Mouse (Mus musculus) neural tube, embryonic 12.5 days (tissue): Measurements from ENCODE around the gene Wdr74. TPM values are rescaled to one million over a fixed set of nuclear protein-coding genes. Genes with fewer than 3 reads are reported as not detected.
A peak's percentile ranks its signal among the peaks of the same experiment; 100 is the strongest.
"Not testable (repeated sequence)": the region's sequence is repeated elsewhere in the genome, so short reads cannot be mapped to it uniquely, and the experiment has no call there.

Source experiments
- ATAC-seq: fragments of 200-750 bp; cut with Nextera tagmentation; 2 replicates; pipeline ENCODE4 v1.8.0; 2017; ENCODE audit warnings: low read depth, mild to moderate bottlenecking, moderate TSS enrichment, moderate library complexity; ENCODE audit not compliant: low FRiP score
- H3K27ac ChIP-seq: fragments of 300-500 bp; sonication (generic); 2 replicates; pipeline ENCODE4 v1.5.1; 2016
- H3K27me3 ChIP-seq: fragments of 300-500 bp; sonication (generic); replicated peaks from 2 replicates; pipeline ENCODE4 v1.6.1; 2016; ENCODE audit warnings: mild to moderate bottlenecking
- H3K36me3 ChIP-seq: fragments of 300-500 bp; sonication (generic); 2 replicates; pipeline ENCODE4 v1.6.1; 2016; ENCODE audit warnings: mild to moderate bottlenecking
- H3K4me1 ChIP-seq: fragments of 300-500 bp; sonication (generic); 2 replicates; pipeline ENCODE4 v1.6.1; 2016
- H3K4me2 ChIP-seq: fragments of 300-500 bp; sonication (generic); replicated peaks from 2 replicates; pipeline ENCODE4 v1.6.1; 2016; ENCODE audit warnings: mild to moderate bottlenecking
- H3K4me3 ChIP-seq: fragments of 300-500 bp; sonication (generic); 2 replicates; pipeline ENCODE4 v1.5.1; 2016
- H3K9ac ChIP-seq: fragments of 300-500 bp; sonication (generic); 2 replicates; pipeline ENCODE4 v1.6.1; 2016; ENCODE audit warnings: mild to moderate bottlenecking
- H3K9me3 ChIP-seq: fragments of 300-500 bp; sonication (generic); 2 replicates; pipeline ENCODE4 v1.6.1; 2016; ENCODE audit warnings: mild to moderate bottlenecking
- WGBS: fragments of 180-500 bp; shearing (Covaris S2); methylation state at CpG from one replicate; pipeline ENCODE4 v1.1.7; 2016; 5-methylcytosine and 5-hydroxymethylcytosine counted together
- polyA plus RNA-seq: library from polyadenylated mRNA; unstranded; fragments of >200 nt; fragmentation: Nextera tagmentation; extraction: Ambion mirVana; gene quantifications from 2 replicates; pipeline ENCODE4 v1.2.1, GENCODE M21; 2016

The Wdr74 gene
- polyA plus RNA-seq, 1 experiment from 2014 or later, result 83.5 TPM

DNA sequence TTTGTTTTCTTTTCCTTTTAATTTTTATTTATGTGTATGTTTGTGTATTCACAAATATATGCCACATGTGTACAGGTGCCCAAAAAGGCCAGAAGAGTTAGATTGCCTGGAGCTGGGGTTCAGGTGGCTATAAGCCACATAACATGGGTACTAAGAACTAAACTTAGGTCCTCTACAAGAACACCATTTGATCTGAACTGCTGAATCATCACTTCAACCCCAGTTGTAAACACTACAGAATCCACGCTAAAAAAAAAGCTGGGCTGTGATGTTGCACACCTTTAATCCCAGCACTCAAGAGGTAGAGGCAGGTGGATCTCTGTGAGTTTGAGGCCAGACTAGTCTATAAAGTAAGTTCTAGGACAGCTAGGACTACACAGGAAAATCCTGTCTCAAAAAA lies 14.2 kb upstream of the Wdr74 start:
- H3K4me3 ChIP-seq, result no peak overlapping the region
- H3K4me2 ChIP-seq, result 0 out of 2 replicates have a peak overlapping the region, but pooled peaks have one; percentile 79
- H3K27me3 ChIP-seq, result no peaks in the 10 kb centered on the region
- no peak overlapping the region for H3K27ac ChIP-seq
- H3K4me1 ChIP-seq, result peaks cover 31% of the 10 kb centered on the region
- ATAC-seq, result no peak
- peaks cover 19% of the 10 kb centered on the region for H3K36me3 ChIP-seq
- H3K9ac ChIP-seq, result 0 out of 2 replicates have a peak overlapping the region, but pooled peaks have one; percentile 75
- no peaks in the 10 kb centered on the region for H3K9me3 ChIP-seq
- 79% methylated on average over 1 of the region's 1 CpGs for WGBS

DNA sequence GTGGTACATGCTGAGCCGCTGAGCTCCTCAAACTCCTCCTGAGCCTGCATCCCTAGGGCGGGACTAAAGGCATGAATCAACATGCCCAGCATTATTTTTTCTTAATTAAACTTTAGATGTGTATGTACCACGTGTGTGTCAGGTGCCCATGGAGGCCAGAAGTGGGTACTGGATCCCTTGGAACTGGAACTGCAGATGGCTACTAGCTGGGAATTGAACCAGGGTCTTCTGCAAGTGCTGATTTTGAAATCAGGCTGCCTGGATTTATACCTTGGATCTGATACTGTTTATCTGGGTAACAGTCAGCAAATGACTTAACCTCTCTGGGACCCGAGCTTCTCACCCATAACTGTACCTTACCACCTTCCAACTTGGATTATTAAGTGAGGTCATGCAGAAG lies 13.6 kb upstream of the Wdr74 start:
- Histone ChIP-seq H3K27ac (no peak overlapping the region), H3K4me2 (peak overlapping the region; percentile 79), H3K9me3 (no peaks in the 10 kb centered on the region), H3K36me3 (peaks cover 23% of the 10 kb centered on the region), H3K4me1 (peaks cover 31% of the 10 kb centered on the region), H3K27me3 (no peaks in the 10 kb centered on the region), H3K4me3 (peak overlapping the region; percentile 76), H3K9ac (peak overlapping the region; percentile 75)
- no peak for ATAC-seq
- 71% methylated on average over 4 of the region's 4 CpGs for WGBS

DNA sequence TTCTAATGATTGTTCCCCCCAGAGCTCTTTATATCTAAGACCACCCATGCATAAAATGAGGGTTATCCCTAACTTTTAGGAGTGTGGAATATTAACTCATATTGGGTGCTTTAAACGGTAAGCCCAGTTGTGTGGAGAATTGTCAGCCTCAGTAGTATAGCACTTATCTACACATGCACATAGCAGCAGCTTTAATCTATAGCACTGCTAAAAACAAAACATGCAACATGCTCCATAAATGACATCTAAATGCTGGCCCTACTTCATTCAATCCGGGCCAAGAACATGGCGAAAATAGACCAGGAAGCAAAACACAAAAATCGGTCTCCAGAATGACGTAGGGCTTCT lies 13.1 kb upstream of the Wdr74 start:
- H3K36me3 ChIP-seq, result peaks cover 23% of the 10 kb centered on the region
- peak; percentile 21; the same call in 1 of the 2 replicates for ATAC-seq
- H3K27ac ChIP-seq, result peak overlapping the region; percentile 89
- 3% methylated on average over 5 of the region's 5 CpGs for WGBS
- peak overlapping the region; percentile 75 for H3K9ac ChIP-seq
- no peaks in the 10 kb centered on the region for H3K9me3 ChIP-seq
- H3K27me3 ChIP-seq, result no peaks in the 10 kb centered on the region
- H3K4me2 ChIP-seq, result peak overlapping the region; percentile 79
- peaks cover 31% of the 10 kb centered on the region for H3K4me1 ChIP-seq
- peak overlapping the region; percentile 76 for H3K4me3 ChIP-seq

DNA sequence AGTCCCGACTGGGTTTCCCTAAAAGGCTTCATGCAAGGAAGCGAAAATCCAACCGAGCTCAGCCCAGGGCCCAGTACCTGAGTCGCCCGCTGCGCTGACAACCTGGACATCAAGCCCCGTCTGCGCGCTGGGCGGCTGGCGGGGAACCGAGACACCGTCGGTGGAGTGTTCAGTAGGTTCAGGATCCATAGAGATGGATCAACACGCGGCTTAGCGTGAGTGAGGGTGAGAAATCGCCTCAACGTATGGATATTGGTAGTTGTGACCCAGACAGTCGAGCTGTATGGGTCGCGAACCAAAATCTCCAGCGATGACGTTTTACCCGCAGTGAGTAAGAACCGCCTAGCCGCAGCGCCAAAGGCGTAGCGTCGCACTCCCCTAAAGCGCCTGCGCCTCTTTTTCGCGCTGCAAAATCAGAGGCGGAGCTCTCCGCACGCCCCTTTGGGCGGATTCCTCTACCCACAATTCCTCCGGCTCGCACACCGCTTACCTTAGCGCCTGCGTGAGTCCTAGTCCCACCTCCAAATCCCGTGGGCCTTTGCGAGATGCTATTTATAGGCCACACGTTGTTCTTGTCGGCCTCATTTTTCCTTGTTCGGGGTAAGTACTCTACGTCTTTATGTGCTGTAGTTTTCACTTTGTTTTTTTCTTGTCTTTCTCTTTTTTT lies 12.6 kb upstream of the Wdr74 start, which contains the start of gene Slc3a2:
TSS of gene Slc3a2 (minus strand) at position 463 of the 667 bp plus-strand sequence.
- ATAC-seq, result peak; percentile 97

DNA sequence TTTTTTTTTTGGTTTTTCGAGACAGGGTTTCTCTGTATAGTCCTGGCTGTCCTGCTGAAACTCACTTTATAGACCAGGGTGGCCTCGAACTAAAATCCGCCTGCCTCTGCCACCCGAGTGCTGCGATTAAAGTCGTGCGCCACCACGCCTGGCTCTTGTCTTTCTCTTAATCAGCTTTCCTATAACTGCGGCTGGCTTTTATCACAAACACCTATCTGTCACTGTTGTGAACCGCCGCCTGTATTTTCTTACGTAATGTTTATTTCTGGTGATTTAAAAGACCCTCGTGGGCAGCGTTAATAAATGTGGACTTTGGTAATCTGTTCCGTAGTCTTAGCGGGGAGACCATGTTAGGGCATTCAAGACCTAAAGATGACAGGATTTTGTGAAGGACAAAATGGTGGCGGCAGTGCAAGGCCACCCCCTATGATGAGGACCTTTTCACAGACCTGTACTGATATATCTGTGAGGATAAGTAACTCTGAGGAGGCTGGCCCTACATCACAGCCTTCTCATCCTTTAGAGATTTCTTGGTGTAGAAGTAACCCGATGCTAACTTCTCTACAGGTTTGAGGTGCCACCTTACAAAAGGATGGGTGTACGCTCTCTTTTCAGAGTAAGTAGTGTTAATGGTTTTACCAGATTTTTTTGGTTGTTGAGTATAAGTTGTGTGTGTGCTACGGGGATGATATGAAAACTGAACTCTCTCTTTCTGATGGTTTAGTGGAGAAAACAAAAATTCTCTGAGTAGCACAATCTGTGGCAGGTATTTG lies 11.9 kb upstream of the Wdr74 start:
- no peaks in the 10 kb centered on the region for H3K9me3 ChIP-seq
- H3K36me3 ChIP-seq, result peaks cover 23% of the 10 kb centered on the region
- no peaks in the 10 kb centered on the region for H3K27me3 ChIP-seq
- peak overlapping the region; percentile 76 for H3K4me3 ChIP-seq
- H3K27ac ChIP-seq, result peak overlapping the region; percentile 57; the same call in 1 of the 2 replicates
- H3K4me2 ChIP-seq, result peak overlapping the region; percentile 79
- under 1% methylated on average over 20 of the region's 20 CpGs for WGBS
- peaks cover 31% of the 10 kb centered on the region for H3K4me1 ChIP-seq
- H3K9ac ChIP-seq, result peak overlapping the region; percentile 92
- no peak; the same call in 1 of the 2 replicates for ATAC-seq

More for the DNA sequence above, 12.6 kb upstream of the Wdr74 start, which contains the start of gene Slc3a2:
- Histone ChIP-seq H3K27ac (peak within 1 kb of the TSS; percentile 89), H3K9ac (peak within 1 kb of the TSS; percentile 92), H3K4me3 (peak within 1 kb of the TSS; percentile 76), H3K27me3 (no peaks in the 10 kb centered on the region), H3K4me2 (peak within 1 kb of the TSS; percentile 79), H3K36me3 (peaks cover 23% of the 10 kb centered on the region), H3K4me1 (peaks cover 31% of the 10 kb centered on the region), H3K9me3 (no peaks in the 10 kb centered on the region)
- under 1% methylated on average over 50 of the region's 50 CpGs for WGBS

DNA sequence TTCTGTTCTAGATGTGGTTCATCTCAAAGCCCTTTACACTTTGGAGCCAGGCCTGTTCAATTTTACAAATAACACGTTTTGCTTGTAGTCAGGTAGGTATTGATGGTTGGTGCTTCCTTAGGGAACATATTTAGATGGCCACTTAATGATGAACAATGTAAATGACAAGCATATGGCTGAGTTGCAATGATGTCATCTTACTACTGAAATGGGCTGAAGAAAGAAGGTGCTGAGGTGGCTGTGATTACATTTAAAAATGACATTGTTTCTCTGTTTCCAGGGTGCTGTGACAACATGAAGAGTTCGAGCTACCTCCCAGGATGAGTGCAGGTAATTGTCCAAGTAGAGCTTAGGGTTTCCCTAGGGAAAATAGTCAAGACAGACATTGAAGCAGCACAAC lies 11.2 kb upstream of the Wdr74 start:
- Histone ChIP-seq H3K4me3 (peak overlapping the region; percentile 76), H3K4me1 (peaks cover 31% of the 10 kb centered on the region), H3K36me3 (peaks cover 23% of the 10 kb centered on the region), H3K4me2 (peak overlapping the region; percentile 79), H3K27me3 (no peaks in the 10 kb centered on the region), H3K27ac (no peak overlapping the region), H3K9me3 (no peaks in the 10 kb centered on the region), H3K9ac (peak overlapping the region; percentile 92)
- WGBS, result 2% methylated on average over 2 of the region's 2 CpGs
- ATAC-seq, result no peak

DNA sequence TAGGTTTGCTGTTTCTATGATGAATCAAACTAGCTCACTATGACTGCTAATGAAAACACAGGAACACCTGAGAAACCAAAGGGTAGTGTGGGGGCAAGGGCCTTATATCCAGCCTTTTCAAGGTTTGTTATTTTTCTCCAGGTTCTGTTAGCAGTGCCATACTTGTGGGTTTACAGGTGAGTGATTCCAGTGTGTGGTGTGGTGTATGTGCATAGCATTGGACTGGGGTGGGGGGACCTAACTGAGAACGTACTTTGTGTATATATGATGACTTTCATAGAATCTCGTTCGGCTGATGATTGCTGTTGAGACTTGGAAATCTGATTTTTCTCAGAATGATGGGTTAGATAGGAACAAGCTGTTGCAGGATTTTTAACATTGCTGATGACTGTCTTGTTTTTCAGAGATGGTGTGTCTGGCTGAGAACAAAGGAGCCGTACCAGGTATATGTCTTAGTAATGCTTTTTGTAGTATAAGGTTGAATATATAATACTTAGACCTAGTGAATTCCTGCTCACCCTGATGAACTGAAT lies 10.5 kb upstream of the Wdr74 start:
- peak overlapping the region; percentile 92 for H3K9ac ChIP-seq
- H3K36me3 ChIP-seq, result peaks cover 23% of the 10 kb centered on the region
- H3K9me3 ChIP-seq, result no peaks in the 10 kb centered on the region
- no peak overlapping the region for H3K27ac ChIP-seq
- peak overlapping the region; percentile 79 for H3K4me2 ChIP-seq
- H3K4me1 ChIP-seq, result peaks cover 31% of the 10 kb centered on the region
- no peaks in the 10 kb centered on the region for H3K27me3 ChIP-seq
- WGBS, result 50% methylated on average over 4 of the region's 4 CpGs
- no peak for ATAC-seq
- peak overlapping the region; percentile 76 for H3K4me3 ChIP-seq

DNA sequence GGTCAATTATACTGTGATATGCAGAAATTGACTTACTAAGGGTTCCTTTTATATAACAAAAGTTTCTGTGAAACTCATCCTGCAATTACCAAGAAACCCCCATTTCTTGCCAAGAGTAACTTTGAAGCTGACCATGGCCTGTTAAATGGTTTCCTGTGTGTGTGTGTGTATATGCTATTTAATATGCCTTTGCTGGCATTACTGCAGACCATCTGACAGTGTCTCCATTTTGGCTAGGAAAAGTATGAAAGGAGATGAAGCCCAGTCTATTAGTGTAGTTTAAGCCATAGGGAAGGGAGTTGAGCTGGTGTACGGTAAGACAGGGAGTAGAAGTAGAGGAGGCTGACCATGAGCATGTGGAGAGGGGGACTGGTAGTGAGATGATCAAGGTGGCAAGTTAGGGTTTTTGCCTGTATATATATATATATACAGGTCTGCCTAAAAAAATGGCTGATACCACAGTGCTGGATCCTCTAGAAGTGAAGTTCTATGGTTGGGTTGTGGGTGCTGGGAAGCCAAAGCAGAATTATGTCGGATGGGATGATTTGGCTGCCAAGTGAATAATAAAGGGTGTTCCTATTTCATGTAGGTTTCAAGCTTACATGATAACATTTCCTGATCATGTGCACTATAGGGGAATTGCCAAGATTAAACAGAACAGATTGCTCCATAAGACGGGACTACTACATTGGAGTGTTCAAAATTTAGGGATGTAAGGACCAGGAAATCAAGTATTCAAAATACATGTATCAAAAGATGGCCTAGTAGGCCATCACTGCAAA lies 8.8 kb upstream of the Wdr74 start:
- Histone ChIP-seq H3K4me1 (peaks cover 25% of the 10 kb centered on the region), H3K36me3 (peaks cover 23% of the 10 kb centered on the region), H3K9me3 (no peaks in the 10 kb centered on the region), H3K4me2 (no peak overlapping the region), H3K27ac (no peak overlapping the region), H3K9ac (no peak overlapping the region), H3K27me3 (no peaks in the 10 kb centered on the region), H3K4me3 (no peak overlapping the region)
- WGBS, result 13% methylated on average over 3 of the region's 3 CpGs
- ATAC-seq, result no peak

DNA sequence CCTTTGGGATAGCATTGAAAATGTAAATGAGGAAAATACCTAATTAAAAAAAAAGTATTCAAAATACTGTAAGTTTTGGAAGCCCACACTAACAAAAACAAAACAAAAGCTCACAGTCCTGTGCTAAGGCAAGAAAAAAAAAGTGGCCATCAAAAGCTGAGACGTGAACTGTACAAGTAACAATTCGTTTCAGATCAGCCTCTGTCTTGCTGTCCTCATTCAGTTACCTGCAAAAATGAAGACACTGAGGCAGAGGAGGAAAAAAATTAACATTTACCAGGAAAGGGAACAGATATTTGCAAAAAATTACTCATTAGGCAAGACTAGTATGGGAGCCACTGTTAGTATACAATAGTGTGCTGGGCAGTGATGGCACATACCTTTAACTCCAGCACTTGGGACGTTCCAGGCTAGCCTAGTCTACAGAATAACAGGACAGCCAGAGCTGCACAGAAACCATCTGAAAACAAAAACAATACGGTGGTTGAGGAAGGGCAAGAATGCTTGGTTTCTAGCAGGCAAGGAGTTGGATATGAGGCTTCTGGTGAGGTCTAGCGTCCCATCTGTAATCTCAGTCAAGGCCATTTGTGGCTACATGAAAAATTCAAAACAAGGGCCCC lies 8.0 kb upstream of the Wdr74 start:
- H3K9me3 ChIP-seq, result no peaks in the 10 kb centered on the region
- 30% methylated on average over 5 of the region's 5 CpGs for WGBS
- H3K36me3 ChIP-seq, result peaks cover 23% of the 10 kb centered on the region
- H3K9ac ChIP-seq, result no peak overlapping the region
- H3K4me1 ChIP-seq, result peaks cover 17% of the 10 kb centered on the region
- no peaks in the 10 kb centered on the region for H3K27me3 ChIP-seq
- ATAC-seq, result no peak
- H3K27ac ChIP-seq, result no peak overlapping the region
- H3K4me3 ChIP-seq, result no peak overlapping the region
- H3K4me2 ChIP-seq, result no peak overlapping the region

DNA sequence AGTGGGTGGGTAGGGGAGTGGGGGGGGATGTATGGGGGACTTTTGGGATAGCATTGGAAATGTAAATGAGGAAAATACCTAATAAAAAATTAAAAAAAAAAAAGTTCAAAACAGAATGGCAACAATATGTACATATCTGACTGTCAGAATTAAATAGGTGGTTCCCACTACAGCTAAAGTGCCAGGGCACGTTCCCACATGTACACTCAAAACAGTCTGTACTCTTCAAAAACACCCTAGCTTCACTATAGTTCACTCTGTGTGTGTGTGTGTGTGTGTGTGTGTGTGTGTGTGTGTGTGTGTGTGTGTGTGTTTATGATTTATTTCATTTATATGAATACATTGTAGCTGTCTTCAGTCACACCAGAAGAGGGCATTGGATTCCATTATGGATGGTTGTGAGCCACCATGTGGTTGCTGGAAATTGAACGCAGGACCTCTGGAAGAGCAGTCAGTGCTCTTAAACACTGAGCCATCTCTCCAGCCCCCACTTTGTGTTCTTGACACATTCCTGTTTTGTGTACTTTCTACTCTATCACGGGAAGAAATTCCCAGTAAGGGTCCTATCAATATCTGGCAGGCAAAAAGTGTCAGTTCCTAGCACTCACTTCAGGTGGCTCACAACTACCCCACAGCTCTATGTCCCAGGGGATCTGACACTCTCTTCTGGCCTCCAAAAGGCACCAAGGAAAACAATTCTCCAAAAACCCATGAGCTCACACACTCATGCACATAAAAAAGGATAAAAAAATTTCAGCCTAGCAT lies 7.1 kb upstream of the Wdr74 start:
- not testable (repeated sequence) for H3K9ac ChIP-seq, H3K27me3 ChIP-seq, H3K4me2 ChIP-seq, H3K4me3 ChIP-seq, ATAC-seq, H3K9me3 ChIP-seq, H3K27ac ChIP-seq
- H3K36me3 ChIP-seq, result peaks cover 23% of the 10 kb centered on the region
- H3K4me1 ChIP-seq, result peaks cover 17% of the 10 kb centered on the region
- 36% methylated on average over 3 of the region's 3 CpGs for WGBS

DNA sequence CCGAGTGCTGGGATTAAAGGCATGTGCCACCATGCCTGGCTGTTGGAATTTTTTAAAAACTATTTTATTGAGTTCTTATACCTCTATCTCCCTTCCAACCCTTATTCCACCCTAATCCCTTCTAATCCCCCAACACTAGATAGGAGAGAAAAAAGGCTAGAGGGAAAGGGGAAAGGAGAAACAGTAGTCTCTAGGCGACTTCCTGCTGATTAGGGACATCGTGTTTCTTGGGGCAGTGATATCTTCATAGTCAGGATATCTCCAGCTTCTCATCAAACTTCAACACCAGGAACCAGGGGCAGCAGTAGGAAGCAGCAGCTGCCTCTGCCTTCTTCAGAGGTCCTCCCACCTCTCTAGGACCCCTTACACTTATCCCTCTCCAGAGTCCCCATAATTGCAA lies 1.3 kb upstream of the Wdr74 start:
- Histone ChIP-seq H3K4me2 (no peak overlapping the region), H3K36me3 (peaks cover 16% of the 10 kb centered on the region; the same call in 1 of the 2 replicates), H3K27ac (no peak overlapping the region), H3K4me1 (no peaks in the 10 kb centered on the region), H3K27me3 (no peaks in the 10 kb centered on the region), H3K4me3 (no peak overlapping the region), H3K9me3 (no peaks in the 10 kb centered on the region), H3K9ac (no peak overlapping the region)
- ATAC-seq, result no peak
- WGBS, result 75% methylated on average over 3 of the region's 3 CpGs
